Mouse (Mus musculus) spleen, adult 2 months (tissue): ENCODE results near the gene Vwf. TPM values are rescaled to one million over a fixed set of nuclear protein-coding genes. Genes with fewer than 3 reads are reported as not detected.

Experiments used
- DNase-seq, 2 experiments: peaks; one replicate each; pipeline versions ENCODE4 v3.0.0 to v3.0.0-alpha.2; 2012 to 2021; ENCODE audit warnings: low spot score in 2 of 2, low read depth in 1 of 2
- H3K27ac ChIP-seq: fragments of 200-500 bp; 2 replicates; pipeline ENCODE4 v1.5.1; 2012; ENCODE audit warnings: low read length, inconsistent platforms; ENCODE audit not compliant: insufficient read depth
- H3K27me3 ChIP-seq: fragments of 200-500 bp; 2 replicates; pipeline ENCODE4 v1.6.1; 2012; ENCODE audit warnings: mild to moderate bottlenecking, moderate library complexity, low read length, inconsistent platforms; ENCODE audit not compliant: control insufficient read depth, insufficient read depth
- H3K36me3 ChIP-seq: fragments of 200-500 bp; 2 replicates; pipeline ENCODE4 v1.6.1; 2012; ENCODE audit warnings: mild to moderate bottlenecking, low read length, inconsistent platforms; ENCODE audit not compliant: control insufficient read depth, insufficient read depth
- H3K4me1 ChIP-seq: fragments of 200-500 bp; 2 replicates; pipeline ENCODE4 v1.6.1; 2011; ENCODE audit warnings: inconsistent platforms; ENCODE audit not compliant: control insufficient read depth, insufficient read depth, insufficient read length
- H3K4me3 ChIP-seq: fragments of 200-500 bp; 2 replicates; pipeline ENCODE4 v1.5.1; 2011; ENCODE audit warnings: mild to moderate bottlenecking, inconsistent platforms; ENCODE audit not compliant: insufficient read depth, insufficient read length; ENCODE audit errors: extremely low read depth
- CTCF ChIP-seq: fragments of 200-500 bp; IDR thresholded peaks from 2 replicates; pipeline ENCODE4 v1.5.1; 2011; ENCODE audit warnings: mild to moderate bottlenecking, inconsistent platforms; ENCODE audit not compliant: insufficient read depth, insufficient read length, insufficient replicate concordance; ENCODE audit errors: extremely low read depth
- POLR2A ChIP-seq: fragments of 200-500 bp; IDR thresholded peaks from 2 replicates; pipeline ENCODE4 v1.6.1; 2011; ENCODE audit warnings: low read depth, low read length, inconsistent platforms
- WGBS: fragments of 180-500 bp; shearing (Covaris S2); methylation state at CpG from one replicate; pipeline ENCODE4 v1.1.7; 2018; 5-methylcytosine and 5-hydroxymethylcytosine counted together
- polyA plus RNA-seq: library from polyadenylated mRNA; depleted of rRNA; stranded (reverse); fragments of >200 nt; gene quantifications from 2 replicates; pipeline ENCODE4 v1.2.3, GENCODE M21; 2012

Gene Vwf
- polyA plus RNA-seq, 1 experiment: 42.9 TPM

- WGBS: 41% methylated on average over 6 of the region's 6 CpGs
- Histone ChIP-seq H3K27me3 (no peaks in the 10 kb centered on the region), H3K4me3 (no peak overlapping the region), H3K27ac (no peak overlapping the region), H3K36me3 (no peaks in the 10 kb centered on the region), H3K4me1 (peaks cover 5% of the 10 kb centered on the region; the same call in 1 of the 2 replicates)
- no peak for DNase-seq
- no peak for TF ChIP-seq CTCF
- no peak for TF ChIP-seq POLR2A
These were observed 5.7 kb upstream of the Vwf start for GRCm38 (mm10) chr6:125540826-125541225.

GRCm38 (mm10) chr6:125541296-125541695 lies 5.3 kb upstream of the Vwf start:
- no peak overlapping the region for H3K27ac ChIP-seq
- no peak for DNase-seq

GRCm38 (mm10) chr6:125548406-125548805 lies 1.8 kb downstream of the Vwf start:
- H3K4me3 ChIP-seq: no peak overlapping the region
- no peaks in the 10 kb centered on the region for H3K27me3 ChIP-seq
- 19% methylated on average over 10 of the region's 10 CpGs for WGBS
- TF ChIP-seq CTCF (no peak), POLR2A (no peak)
- peaks cover 3% of the 10 kb centered on the region; the same call in 1 of the 2 replicates for H3K4me1 ChIP-seq
- DNase-seq: no peak
- no peak overlapping the region for H3K27ac ChIP-seq
- no peaks in the 10 kb centered on the region for H3K36me3 ChIP-seq

More at GRCm38 (mm10) chr6:125541296-125541695, 5.3 kb upstream of the Vwf start:
- peaks cover 5% of the 10 kb centered on the region; the same call in 1 of the 2 replicates for H3K4me1 ChIP-seq
- H3K27me3 ChIP-seq: no peaks in the 10 kb centered on the region
- no peaks in the 10 kb centered on the region for H3K36me3 ChIP-seq
- H3K4me3 ChIP-seq: no peak overlapping the region
- TF ChIP-seq POLR2A (no peak), CTCF (no peak)
- WGBS: 78% methylated on average over 6 of the region's 6 CpGs

GRCm38 (mm10) chr6:125550172-125550571 lies 3.6 kb downstream of the Vwf start:
- no peak for DNase-seq
- 43% methylated on average over 5 of the region's 5 CpGs for WGBS
- H3K36me3 ChIP-seq: no peaks in the 10 kb centered on the region
- peaks cover 3% of the 10 kb centered on the region; the same call in 1 of the 2 replicates for H3K4me1 ChIP-seq
- TF ChIP-seq CTCF (no peak), POLR2A (no peak)
- H3K27ac ChIP-seq: no peak overlapping the region
- no peak overlapping the region for H3K4me3 ChIP-seq
- no peaks in the 10 kb centered on the region for H3K27me3 ChIP-seq

- WGBS: 65% methylated on average over 6 of the region's 6 CpGs
- Histone ChIP-seq H3K4me3 (no peak overlapping the region), H3K36me3 (no peaks in the 10 kb centered on the region), H3K4me1 (peaks cover 3% of the 10 kb centered on the region; the same call in 1 of the 2 replicates), H3K27ac (no peak overlapping the region), H3K27me3 (no peaks in the 10 kb centered on the region)
- no peak for DNase-seq
- TF ChIP-seq CTCF: no peak
- TF ChIP-seq POLR2A: no peak
These were observed 6.2 kb downstream of the Vwf start for GRCm38 (mm10) chr6:125552760-125553159.

GRCm38 (mm10) chr6:125553551-125553950 lies 7.0 kb downstream of the Vwf start:
- DNase-seq: no peak
- no peaks in the 10 kb centered on the region for H3K27me3 ChIP-seq
- no peak overlapping the region for H3K27ac ChIP-seq
- H3K4me1 ChIP-seq: peaks cover under 1% of the 10 kb centered on the region; the same call in 1 of the 2 replicates
- WGBS: 90% methylated on average over 4 of the region's 4 CpGs
- H3K36me3 ChIP-seq: no peaks in the 10 kb centered on the region
- no peak overlapping the region for H3K4me3 ChIP-seq
- TF ChIP-seq CTCF (no peak), POLR2A (no peak)

GRCm38 (mm10) chr6:125558831-125559230 lies 12.3 kb downstream of the Vwf start:
- no peak for DNase-seq
- Histone ChIP-seq H3K4me1 (no peaks in the 10 kb centered on the region), H3K27me3 (no peaks in the 10 kb centered on the region), H3K4me3 (no peak overlapping the region), H3K36me3 (no peaks in the 10 kb centered on the region), H3K27ac (no peak overlapping the region)
- WGBS: 88% methylated on average over 8 of the region's 8 CpGs
- no peak for TF ChIP-seq POLR2A
- TF ChIP-seq CTCF: no peak
